Mouse (Mus musculus) kidney, adult 2 months (tissue): ENCODE results near the gene Cdh13.

ENCODE experiments used
- CTCF ChIP-seq: fragments of 200-500 bp; conservative IDR thresholded peaks from 2 replicates; pipeline ENCODE4 v1.5.1; 2011; ENCODE audit warnings: low read depth, mild to moderate bottlenecking, control low read depth, low read length, moderate library complexity, mixed read lengths; ENCODE audit not compliant: insufficient read depth, insufficient read length
- POLR2A ChIP-seq: fragments of 200-500 bp; IDR thresholded peaks from one replicate; pipeline ENCODE4 v1.6.1; 2011; ENCODE audit warnings: low read depth, low read length, control low read depth

DNA sequence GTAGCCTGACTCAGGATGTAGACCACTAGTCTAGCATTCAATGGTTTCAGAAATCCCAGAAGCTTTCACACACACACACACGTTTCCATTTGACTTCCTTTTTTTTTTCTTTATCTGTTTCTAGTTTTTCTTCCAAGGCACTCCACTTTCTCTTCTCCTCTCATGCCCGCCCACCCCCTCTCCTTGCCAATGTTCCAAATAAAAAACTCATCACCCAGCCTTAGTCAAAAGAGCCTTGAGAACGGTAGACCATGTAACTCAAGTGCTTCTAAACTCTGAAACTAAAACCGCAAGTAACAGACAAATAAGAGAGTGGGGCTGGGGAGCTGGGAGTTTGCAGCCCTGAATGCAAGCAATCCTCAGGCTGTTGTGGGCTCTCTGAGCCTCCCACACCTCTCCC lies 69.5 kb downstream of the Cdh13 start:
- TF ChIP-seq CTCF, result no peak
- TF ChIP-seq POLR2A, result no peak
